Mouse (Mus musculus): ENCODE results near the gene Tmem8b. TPM values are rescaled to one million over a fixed set of nuclear protein-coding genes. Genes with fewer than 3 reads are reported as not detected.

The Tmem8b gene
- polyA plus RNA-seq, 1 experiment from 2014 or later: 13.5 TPM

DNA sequence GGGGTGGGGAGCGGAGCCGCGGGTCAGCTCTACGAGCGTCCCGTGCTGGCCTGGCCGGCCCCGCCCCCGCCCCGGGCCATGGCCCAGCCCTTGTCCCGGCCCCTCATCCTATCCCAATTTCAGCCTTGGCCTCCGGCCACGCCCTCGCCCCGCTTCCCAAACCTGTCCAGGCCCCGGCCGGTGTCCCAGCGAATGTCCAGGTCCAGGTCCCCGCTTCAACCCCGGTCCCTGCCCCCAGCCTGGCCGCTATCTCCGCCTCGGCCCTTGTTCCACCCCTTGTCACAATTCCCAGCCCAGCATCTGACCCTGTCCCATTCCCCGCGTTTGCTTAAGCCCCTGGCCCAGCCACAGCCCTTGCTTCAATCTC, 640 bp downstream of the Tmem8b start:
- Histone ChIP-seq H3K9ac (peak overlapping the region; percentile 96), H3K36me3 (peaks cover 6% of the 10 kb centered on the region), H3K4me1 (replicated peaks) (peaks cover 48% of the 10 kb centered on the region), H3K9me3 (no peaks in the 10 kb centered on the region), H3K27me3 (peaks cover 22% of the 10 kb centered on the region), H3K4me3 (peak overlapping the region; percentile 87), H3K27ac (replicated peaks) (peak overlapping the region; percentile 67), H3K4me2 (peak overlapping the region; percentile 95)
- WGBS: 0% methylated on average over 18 of the region's 25 CpGs
- peak; percentile 49 for ATAC-seq (ENCODE audit: low read depth)

DNA sequence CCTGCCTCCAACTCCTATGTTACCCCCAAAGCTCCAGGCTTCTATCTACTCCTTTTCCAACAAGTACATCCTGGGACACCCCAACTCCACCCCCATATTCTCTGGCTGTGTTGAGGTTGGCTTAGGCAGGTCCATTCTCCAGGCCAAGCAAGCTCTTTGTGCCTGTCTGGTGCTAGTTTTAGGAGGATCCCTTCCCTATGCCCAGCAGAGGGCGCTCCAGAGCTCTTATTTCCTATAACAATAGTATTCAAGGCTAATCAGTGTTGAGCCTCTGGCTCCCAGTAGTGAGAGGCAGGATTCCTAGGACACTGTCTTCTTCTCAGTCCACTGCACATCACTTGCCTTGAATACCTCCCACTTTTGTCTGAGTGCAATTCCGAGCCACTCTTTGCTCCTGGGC, 3.3 kb downstream of the Tmem8b start:
- H3K27ac ChIP-seq (replicated peaks): 0 out of 2 replicates have a peak overlapping the region, but pooled peaks have one; percentile 38
- no peaks in the 10 kb centered on the region for H3K9me3 ChIP-seq

DNA sequence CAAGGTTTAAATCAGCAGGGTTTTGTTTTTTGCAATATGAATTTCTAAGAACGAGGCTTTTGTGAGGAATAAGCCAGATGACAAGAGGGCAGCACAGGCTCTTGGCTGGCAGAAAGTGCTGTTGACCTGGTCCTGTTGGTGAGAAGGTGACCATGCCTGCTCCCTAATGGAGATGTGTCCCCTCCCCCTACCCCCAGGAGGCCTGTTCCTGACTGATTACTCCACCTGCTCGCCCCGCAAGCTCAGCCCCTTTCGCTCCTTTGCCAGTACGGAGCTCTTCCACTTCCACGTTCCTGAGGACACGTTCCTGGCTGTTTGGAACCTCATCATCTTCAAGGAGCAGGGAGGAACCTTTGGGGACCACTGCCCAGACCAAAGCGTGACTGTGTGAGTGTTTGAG, 4.9 kb downstream of the Tmem8b start:
- peaks cover 49% of the 10 kb centered on the region for H3K36me3 ChIP-seq
- H3K9ac ChIP-seq: no peak overlapping the region
- no peaks in the 10 kb centered on the region for H3K27me3 ChIP-seq
- H3K27ac ChIP-seq (replicated peaks): no peak overlapping the region
- no peak overlapping the region for H3K4me2 ChIP-seq
- H3K9me3 ChIP-seq: no peaks in the 10 kb centered on the region
- ATAC-seq (ENCODE audit: low read depth): no peak
- H3K4me3 ChIP-seq: no peak overlapping the region
- 72% methylated on average over 8 of the region's 8 CpGs for WGBS
- H3K4me1 ChIP-seq (replicated peaks): peaks cover 45% of the 10 kb centered on the region

More for the DNA sequence above, 3.3 kb downstream of the Tmem8b start:
- no peak for ATAC-seq (ENCODE audit: low read depth)
- peak overlapping the region; percentile 18 for H3K4me3 ChIP-seq
- peaks cover 48% of the 10 kb centered on the region for H3K4me1 ChIP-seq (replicated peaks)
- 0 out of 2 replicates have a peak, but pooled peaks cover 6% of the 10 kb centered on the region for H3K27me3 ChIP-seq
- H3K9ac ChIP-seq: 0 out of 2 replicates have a peak overlapping the region, but pooled peaks have one; percentile 96
- H3K36me3 ChIP-seq: peaks cover 33% of the 10 kb centered on the region
- WGBS: 8% methylated on average over 2 of the region's 2 CpGs
- peak overlapping the region; percentile 95 for H3K4me2 ChIP-seq

DNA sequence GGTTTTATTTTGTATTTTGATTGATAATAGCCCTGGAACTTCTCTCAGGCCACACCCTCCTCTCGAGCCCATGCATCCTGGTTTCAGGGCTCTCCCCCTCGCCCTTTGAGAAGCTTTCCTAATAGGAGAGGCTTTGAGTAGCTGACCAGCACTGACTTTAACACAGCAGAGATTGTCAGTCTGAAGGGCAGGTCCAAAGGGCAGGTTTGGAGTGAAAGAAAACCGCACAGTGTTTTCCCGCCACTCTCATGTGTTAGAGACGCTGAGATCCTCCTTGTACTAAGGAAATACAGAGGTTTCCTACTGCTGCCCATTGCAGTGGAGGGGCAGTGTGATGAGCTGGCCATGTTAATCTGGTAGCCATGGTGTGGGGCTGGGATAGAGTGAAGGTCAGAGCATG, 6.2 kb downstream of the Tmem8b start:
- H3K9ac ChIP-seq: no peak overlapping the region
- H3K4me1 ChIP-seq (replicated peaks): peaks cover 38% of the 10 kb centered on the region
- no peak overlapping the region for H3K4me2 ChIP-seq
- ATAC-seq (ENCODE audit: low read depth): no peak
- 78% methylated on average over 5 of the region's 5 CpGs for WGBS
- no peaks in the 10 kb centered on the region for H3K9me3 ChIP-seq
- H3K27me3 ChIP-seq: no peaks in the 10 kb centered on the region
- peaks cover 62% of the 10 kb centered on the region for H3K36me3 ChIP-seq
- H3K4me3 ChIP-seq: no peak overlapping the region
- H3K27ac ChIP-seq (replicated peaks): no peak overlapping the region

DNA sequence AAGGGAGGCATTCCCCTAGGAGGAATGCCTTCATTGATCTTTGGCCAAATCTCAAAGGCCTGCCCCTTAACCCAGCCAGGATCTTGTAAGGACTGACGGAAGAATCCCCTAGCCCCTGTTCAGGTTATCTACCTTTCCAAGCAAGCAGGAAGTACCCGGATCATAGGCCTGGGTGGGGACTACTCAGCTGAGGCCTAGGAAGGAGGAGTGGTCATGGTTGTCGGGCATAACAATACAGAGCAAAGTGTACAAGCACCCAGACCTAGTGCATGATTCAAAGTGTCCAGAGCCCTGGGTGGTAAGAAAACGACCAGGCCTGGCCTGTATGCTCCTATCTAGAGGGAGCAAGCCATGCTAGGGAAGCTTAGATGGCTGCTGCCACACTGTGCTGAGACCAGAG, 6.8 kb downstream of the Tmem8b start:
- H3K36me3 ChIP-seq: peaks cover 68% of the 10 kb centered on the region

GRCm38 (mm10) chr4:43678541-43678940, 9.8 kb downstream of the Tmem8b start:
- Histone ChIP-seq H3K36me3 (peaks cover 96% of the 10 kb centered on the region), H3K9me3 (no peaks in the 10 kb centered on the region), H3K4me1 (replicated peaks) (0 out of 2 replicates have a peak, but pooled peaks cover 3% of the 10 kb centered on the region), H3K9ac (no peak overlapping the region), H3K4me3 (no peak overlapping the region), H3K27me3 (no peaks in the 10 kb centered on the region), H3K27ac (replicated peaks) (no peak overlapping the region), H3K4me2 (no peak overlapping the region)
- WGBS: 94% methylated on average over 6 of the region's 6 CpGs
- no peak for ATAC-seq (ENCODE audit: low read depth)

More for the DNA sequence above, 6.8 kb downstream of the Tmem8b start:
- Histone ChIP-seq H3K9me3 (no peaks in the 10 kb centered on the region), H3K4me3 (no peak overlapping the region), H3K4me2 (no peak overlapping the region), H3K4me1 (replicated peaks) (peaks cover 32% of the 10 kb centered on the region), H3K27ac (replicated peaks) (no peak overlapping the region), H3K9ac (no peak overlapping the region), H3K27me3 (no peaks in the 10 kb centered on the region)
- WGBS: 82% methylated on average over 4 of the region's 4 CpGs
- no peak for ATAC-seq (ENCODE audit: low read depth)

- 91% methylated on average over 7 of the region's 7 CpGs for WGBS
- no peaks in the 10 kb centered on the region for H3K27me3 ChIP-seq
- no peaks in the 10 kb centered on the region for H3K4me1 ChIP-seq (replicated peaks)
- peaks cover 98% of the 10 kb centered on the region for H3K36me3 ChIP-seq
- H3K9ac ChIP-seq: no peak overlapping the region
- no peak overlapping the region for H3K27ac ChIP-seq (replicated peaks)
- no peaks in the 10 kb centered on the region for H3K9me3 ChIP-seq
- no peak for ATAC-seq (ENCODE audit: low read depth)
- no peak overlapping the region for H3K4me2 ChIP-seq
- no peak overlapping the region for H3K4me3 ChIP-seq
These were observed 10.8 kb downstream of the Tmem8b start for GRCm38 (mm10) chr4:43679416-43680043.

- H3K4me3 ChIP-seq: no peak overlapping the region
- no peak for ATAC-seq (ENCODE audit: low read depth)
- H3K4me2 ChIP-seq: no peak overlapping the region
- H3K4me1 ChIP-seq (replicated peaks): no peaks in the 10 kb centered on the region
- no peaks in the 10 kb centered on the region for H3K27me3 ChIP-seq
- no peaks in the 10 kb centered on the region for H3K9me3 ChIP-seq
- no peak overlapping the region for H3K9ac ChIP-seq
- WGBS: 94% methylated on average over 17 of the region's 17 CpGs
- no peak overlapping the region for H3K27ac ChIP-seq (replicated peaks)
- peaks cover 66% of the 10 kb centered on the region for H3K36me3 ChIP-seq
These were observed 21.2 kb downstream of the Tmem8b start for GRCm38 (mm10) chr4:43690021-43690420.

GRCm38 (mm10) chr4:43691026-43691425, 22.3 kb downstream of the Tmem8b start:
- Histone ChIP-seq H3K36me3 (peaks cover 56% of the 10 kb centered on the region), H3K9me3 (no peaks in the 10 kb centered on the region), H3K27me3 (no peaks in the 10 kb centered on the region), H3K4me2 (no peak overlapping the region), H3K4me1 (replicated peaks) (no peaks in the 10 kb centered on the region), H3K9ac (no peak overlapping the region), H3K4me3 (no peak overlapping the region), H3K27ac (replicated peaks) (no peak overlapping the region)
- 80% methylated on average over 5 of the region's 5 CpGs for WGBS
- ATAC-seq (ENCODE audit: low read depth): no peak

GRCm38 (mm10) chr4:43693806-43694241, 25.1 kb downstream of the Tmem8b start:
- ATAC-seq (ENCODE audit: low read depth): no peak
- WGBS: 87% methylated on average over 5 of the region's 5 CpGs
- Histone ChIP-seq H3K9ac (no peak overlapping the region), H3K4me2 (no peak overlapping the region), H3K36me3 (peaks cover 31% of the 10 kb centered on the region), H3K4me1 (replicated peaks) (no peaks in the 10 kb centered on the region), H3K27ac (replicated peaks) (no peak overlapping the region), H3K9me3 (no peaks in the 10 kb centered on the region), H3K27me3 (no peaks in the 10 kb centered on the region), H3K4me3 (no peak overlapping the region)

DNA sequence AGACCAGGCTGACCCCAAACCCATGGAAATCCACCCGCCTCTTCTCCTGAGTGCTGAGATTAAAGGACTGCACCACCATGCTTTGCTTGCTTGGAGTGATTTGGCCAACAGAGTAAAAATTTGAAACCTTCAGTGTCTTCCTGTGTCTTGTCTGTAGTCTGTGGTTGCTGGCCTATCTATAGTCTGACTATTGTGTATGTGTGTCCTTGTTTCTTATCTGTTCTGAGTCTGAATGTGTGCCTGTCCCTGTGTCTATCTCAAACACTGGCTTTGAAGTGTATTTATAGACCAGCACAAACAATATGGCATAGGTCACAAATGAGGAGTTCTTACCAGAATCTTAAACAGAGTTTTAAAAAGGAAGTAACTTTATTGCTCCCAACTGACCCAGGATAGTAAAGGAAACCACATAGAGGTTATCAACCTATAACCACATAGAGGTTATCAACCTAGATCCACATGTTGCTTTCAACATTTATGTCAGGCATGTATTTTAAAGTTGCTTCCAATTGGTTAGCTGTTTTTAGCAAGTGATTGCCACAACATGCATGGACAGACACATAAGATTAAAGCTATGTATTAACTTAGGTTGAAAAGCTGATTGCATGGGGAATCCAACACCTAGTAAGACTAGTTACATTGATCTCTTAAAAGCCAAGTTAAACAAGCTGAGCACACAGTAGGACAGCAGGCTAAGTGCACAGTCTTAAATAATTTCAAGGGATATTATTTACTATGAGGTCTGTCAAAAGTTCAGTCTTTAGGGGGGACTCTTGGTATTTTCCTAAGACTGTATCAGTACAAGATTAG, 25.9 kb downstream of the Tmem8b start:
- H3K9ac ChIP-seq: no peak overlapping the region
- no peak overlapping the region for H3K4me2 ChIP-seq
- WGBS: 93% methylated on average over 1 of the region's 1 CpGs
- H3K9me3 ChIP-seq: no peaks in the 10 kb centered on the region
- H3K27ac ChIP-seq (replicated peaks): no peak overlapping the region
- H3K4me3 ChIP-seq: no peak overlapping the region
- ATAC-seq (ENCODE audit: low read depth): no peak
- H3K4me1 ChIP-seq (replicated peaks): no peaks in the 10 kb centered on the region
- H3K36me3 ChIP-seq: peaks cover 23% of the 10 kb centered on the region
- no peaks in the 10 kb centered on the region for H3K27me3 ChIP-seq

- WGBS: 37% methylated on average over 9 of the region's 9 CpGs
- ATAC-seq (ENCODE audit: low read depth): no peak
- no peak overlapping the region for H3K9ac ChIP-seq
- H3K4me3 ChIP-seq: no peak overlapping the region
- no peaks in the 10 kb centered on the region for H3K27me3 ChIP-seq
- no peaks in the 10 kb centered on the region for H3K9me3 ChIP-seq
- H3K4me2 ChIP-seq: no peak overlapping the region
- no peak overlapping the region for H3K27ac ChIP-seq (replicated peaks)
- H3K4me1 ChIP-seq (replicated peaks): no peaks in the 10 kb centered on the region
- peaks cover 17% of the 10 kb centered on the region for H3K36me3 ChIP-seq
These were observed 26.5 kb downstream of the Tmem8b start for GRCm38 (mm10) chr4:43695249-43695671.
